Mouse (Mus musculus) hindbrain, embryonic 14.5 days (tissue): ENCODE measurements around the gene Olfr1396. TPM values are rescaled to one million over a fixed set of nuclear protein-coding genes. Genes with fewer than 3 reads are reported as not detected.

Experiments used
- ATAC-seq: fragments of 200-750 bp; cut with Nextera tagmentation; 2 replicates; pipeline ENCODE4 v1.8.0; 2017; ENCODE audit warnings: moderate number of reproducible peaks, mild to moderate bottlenecking, moderate TSS enrichment, moderate library complexity; ENCODE audit not compliant: low FRiP score
- DNase-seq: peaks from one replicate; pipeline ENCODE4 v3.0.0-alpha.2; 2015; ENCODE audit warnings: low spot score
- H3K27ac ChIP-seq: fragments of 300-500 bp; sonication (generic); 2 replicates; pipeline ENCODE4 v1.5.1; 2014; ENCODE audit warnings: mild to moderate bottlenecking, moderate library complexity
- H3K27me3 ChIP-seq: fragments of 300-500 bp; sonication (generic); 2 replicates; pipeline ENCODE4 v1.6.1; 2014; ENCODE audit warnings: mild to moderate bottlenecking, low read length, mixed read lengths; ENCODE audit not compliant: control insufficient read depth, insufficient read depth
- H3K36me3 ChIP-seq: fragments of 300-500 bp; sonication (generic); replicated peaks from 2 replicates; pipeline ENCODE4 v1.6.1; 2014; ENCODE audit not compliant: control insufficient read depth, insufficient read depth
- H3K4me1 ChIP-seq: fragments of 300-500 bp; sonication (generic); replicated peaks from 2 replicates; pipeline ENCODE4 v1.6.1; 2014; ENCODE audit warnings: antibody characterized with exemption, low read length, mixed read lengths; ENCODE audit not compliant: control insufficient read depth, insufficient read depth
- H3K4me2 ChIP-seq: fragments of 300-500 bp; sonication (generic); replicated peaks from 2 replicates; pipeline ENCODE4 v1.6.1; 2014; ENCODE audit warnings: mild to moderate bottlenecking, moderate library complexity
- H3K4me3 ChIP-seq: fragments of 300-500 bp; sonication (generic); replicated peaks from 2 replicates; pipeline ENCODE4 v1.5.1; 2014; ENCODE audit warnings: mild to moderate bottlenecking, low read length
- H3K9ac ChIP-seq: fragments of 300-500 bp; sonication (generic); 2 replicates; pipeline ENCODE4 v1.6.1; 2014
- H3K9me3 ChIP-seq: fragments of 300-500 bp; sonication (generic); 2 replicates; pipeline ENCODE4 v1.6.1; 2016; ENCODE audit warnings: low read length; ENCODE audit not compliant: control insufficient read depth
- WGBS: fragments of 180-500 bp; shearing (Covaris S2); extraction: QIAGEN DNeasy Blood & Tissue Kit; methylation state at CpG from one replicate; pipeline ENCODE4 v1.1.7; 2014; 5-methylcytosine and 5-hydroxymethylcytosine counted together
- polyA plus RNA-seq: library from polyadenylated mRNA; unstranded; fragments of >200 nt; fragmentation: Nextera tagmentation; extraction: Ambion mirVana; gene quantifications from 2 replicates; pipeline ENCODE4 v1.2.1, GENCODE M21; 2014

Gene Olfr1396
- polyA plus RNA-seq, 1 experiment from 2014 or later = not detected

DNA sequence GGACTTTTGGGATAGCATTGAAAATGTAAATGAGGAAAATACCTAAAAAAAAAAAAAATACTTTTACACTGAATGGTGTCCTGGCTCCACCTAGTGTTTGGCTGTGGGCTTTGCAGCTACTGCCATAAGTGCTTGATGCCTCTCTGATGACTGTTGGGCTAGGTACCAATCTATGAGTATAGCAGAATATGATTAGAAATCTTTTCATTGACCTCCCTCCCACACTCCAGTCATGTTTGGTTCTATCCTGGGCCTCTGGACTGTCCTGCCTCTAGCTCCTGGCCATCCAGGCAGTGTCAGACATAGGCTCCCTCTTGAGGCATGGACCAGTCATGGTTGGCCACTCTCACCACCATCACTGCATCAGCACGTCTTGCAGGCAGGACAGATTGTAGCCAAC, 5.8 kb downstream of the Olfr1396 start:
- no peaks in the 10 kb centered on the region for H3K27me3 ChIP-seq
- H3K9me3 ChIP-seq = no peaks in the 10 kb centered on the region
- no peaks in the 10 kb centered on the region for H3K4me1 ChIP-seq
- no peak overlapping the region for H3K9ac ChIP-seq
- H3K27ac ChIP-seq = no peak overlapping the region
- no peak overlapping the region for H3K4me3 ChIP-seq
- 45% methylated on average over 1 of the region's 1 CpGs for WGBS
- no peak overlapping the region for H3K4me2 ChIP-seq
- DNase-seq = no peak
- H3K36me3 ChIP-seq = no peaks in the 10 kb centered on the region
- ATAC-seq = no peak

DNA sequence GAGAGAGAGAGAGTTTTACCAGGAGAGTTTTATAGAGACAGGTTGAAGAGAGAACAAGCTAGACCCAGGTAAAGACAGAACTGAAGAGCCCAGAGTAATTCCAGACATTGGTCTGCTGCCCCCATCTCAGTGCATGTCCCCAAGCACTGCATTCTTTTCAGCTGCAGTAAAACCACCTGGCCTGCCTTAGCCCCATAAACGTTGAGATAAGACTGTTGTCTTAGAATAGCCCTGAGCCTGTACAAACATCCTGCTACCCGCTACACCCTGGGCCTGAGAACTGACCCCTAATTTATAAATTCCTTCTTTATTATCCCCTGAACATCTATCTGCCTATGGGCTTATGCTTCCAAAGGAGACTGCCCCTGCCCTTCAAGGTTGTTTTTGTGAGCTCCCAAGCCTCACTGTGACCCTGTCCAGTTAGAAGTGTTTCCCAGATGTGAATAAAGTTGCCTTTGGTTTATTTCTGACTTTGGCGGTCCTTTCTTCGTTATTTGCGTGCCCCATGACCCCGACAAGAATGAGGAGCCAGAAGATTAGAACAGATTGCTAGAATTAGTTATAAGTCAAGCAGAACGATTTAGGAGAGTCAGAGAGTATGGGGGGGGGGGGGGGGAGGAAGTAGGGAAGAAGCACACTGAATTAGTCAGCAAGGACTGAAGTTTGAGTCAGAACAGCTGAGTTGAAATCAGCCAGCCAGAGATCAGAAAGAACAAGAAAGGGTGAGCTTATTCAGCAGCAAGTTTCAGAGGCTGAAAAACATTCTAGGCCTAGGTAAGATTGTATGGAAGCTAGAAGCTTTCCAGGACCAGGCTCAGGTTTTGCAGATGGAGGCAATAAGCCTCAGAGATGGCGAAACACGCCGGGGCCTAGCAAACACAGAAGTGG, 6.8 kb downstream of the Olfr1396 start:
- no peak overlapping the region for H3K4me2 ChIP-seq
- no peaks in the 10 kb centered on the region for H3K36me3 ChIP-seq
- H3K4me3 ChIP-seq = no peak overlapping the region
- H3K9me3 ChIP-seq = no peaks in the 10 kb centered on the region
- no peak overlapping the region for H3K9ac ChIP-seq
- no peak overlapping the region for H3K27ac ChIP-seq
- ATAC-seq = no peak
- no peaks in the 10 kb centered on the region for H3K4me1 ChIP-seq
- no peaks in the 10 kb centered on the region for H3K27me3 ChIP-seq
- WGBS = 81% methylated on average over 10 of the region's 10 CpGs
- DNase-seq = no peak

DNA sequence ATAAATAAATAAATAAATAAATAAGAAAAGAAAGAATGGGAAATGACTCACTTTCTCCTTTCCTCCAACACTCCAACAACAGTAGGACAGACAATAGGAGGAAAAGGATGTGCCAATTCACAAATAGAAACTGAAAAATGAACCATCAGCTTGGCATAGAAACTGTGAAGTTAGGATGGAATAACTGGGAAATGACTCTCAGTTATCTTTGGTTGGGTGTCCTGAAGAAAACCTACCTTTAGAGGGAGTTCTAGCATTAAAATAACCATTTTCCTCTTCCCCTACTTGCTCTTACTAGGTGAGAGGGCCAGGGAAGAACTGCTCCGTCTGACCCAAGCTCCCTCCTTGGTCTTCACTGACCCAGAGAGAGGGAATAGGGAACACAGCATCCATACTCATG, 8.9 kb downstream of the Olfr1396 start:
- Histone ChIP-seq H3K4me2 (no peak overlapping the region), H3K4me1 (no peaks in the 10 kb centered on the region), H3K27ac (no peak overlapping the region), H3K9me3 (no peaks in the 10 kb centered on the region), H3K36me3 (no peaks in the 10 kb centered on the region), H3K9ac (no peak overlapping the region), H3K4me3 (no peak overlapping the region), H3K27me3 (no peaks in the 10 kb centered on the region)
- DNase-seq = no peak
- ATAC-seq = no peak
- 83% methylated on average over 1 of the region's 1 CpGs for WGBS

DNA sequence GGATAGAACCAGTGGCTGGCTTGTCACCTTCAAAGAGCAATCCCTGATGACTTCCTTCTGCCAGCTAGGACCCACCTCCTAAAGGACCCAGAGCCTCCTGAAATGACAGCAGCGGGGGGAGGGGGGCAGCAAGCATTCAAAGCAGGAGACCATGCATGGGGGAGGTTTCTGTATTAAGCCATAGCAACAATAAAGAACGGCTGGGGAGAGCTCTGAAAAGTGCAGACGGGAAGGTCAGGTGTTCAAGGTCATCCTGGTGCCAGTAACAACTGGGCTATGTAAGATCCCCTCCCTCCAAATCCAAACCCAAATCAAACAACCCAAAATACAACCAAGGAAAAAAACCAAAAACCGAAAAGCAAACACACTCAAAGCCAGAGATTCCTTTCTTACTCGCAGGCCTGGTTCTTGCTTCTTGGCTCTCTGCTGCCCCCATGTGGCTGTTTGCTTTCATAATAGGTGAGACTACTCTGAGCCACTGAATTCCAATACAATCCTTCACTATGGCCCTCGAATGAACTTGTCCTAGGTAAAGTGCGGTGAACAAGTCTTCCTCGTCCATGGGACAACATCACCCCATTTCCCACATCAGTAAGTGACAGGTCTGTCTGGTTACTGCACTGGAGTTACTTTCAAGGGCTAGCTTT, 11.5 kb downstream of the Olfr1396 start:
- no peak overlapping the region for H3K9ac ChIP-seq
- H3K27ac ChIP-seq = no peak overlapping the region
- no peaks in the 10 kb centered on the region for H3K9me3 ChIP-seq
- no peak overlapping the region for H3K4me3 ChIP-seq
- no peaks in the 10 kb centered on the region for H3K36me3 ChIP-seq
- DNase-seq (peak; percentile 94), ATAC-seq (peak; percentile 71; the same call in 1 of the 2 replicates)
- 19% methylated on average over 8 of the region's 8 CpGs for WGBS
- no peaks in the 10 kb centered on the region for H3K4me1 ChIP-seq
- H3K4me2 ChIP-seq = no peak overlapping the region
- H3K27me3 ChIP-seq = no peaks in the 10 kb centered on the region

DNA sequence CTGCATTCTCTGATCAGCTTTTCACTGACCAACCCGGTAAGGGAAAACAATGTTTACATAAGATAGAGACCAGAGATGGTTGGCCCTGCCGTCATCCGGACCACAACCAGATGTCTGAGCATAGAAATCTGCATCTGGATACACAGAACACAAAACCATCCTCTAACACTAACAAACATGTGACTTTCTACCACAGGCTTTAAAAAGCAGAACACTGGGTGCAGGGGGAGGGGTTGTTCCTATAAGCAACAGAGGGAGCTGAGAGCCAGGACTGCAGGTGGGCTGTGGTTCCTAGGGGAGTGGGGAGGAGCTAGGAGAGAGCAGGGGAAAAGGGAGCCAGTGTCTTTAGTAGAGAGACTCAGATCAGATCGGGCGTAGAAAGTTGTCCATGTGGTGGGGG, 13.2 kb downstream of the Olfr1396 start:
- H3K9ac ChIP-seq = no peak overlapping the region
- no peaks in the 10 kb centered on the region for H3K4me1 ChIP-seq
- H3K9me3 ChIP-seq = no peaks in the 10 kb centered on the region
- ATAC-seq = no peak
- 65% methylated on average over 5 of the region's 5 CpGs for WGBS
- no peak overlapping the region for H3K4me2 ChIP-seq
- H3K4me3 ChIP-seq = no peak overlapping the region
- H3K27ac ChIP-seq = no peak overlapping the region
- DNase-seq = no peak
- H3K27me3 ChIP-seq = no peaks in the 10 kb centered on the region
- H3K36me3 ChIP-seq = no peaks in the 10 kb centered on the region

DNA sequence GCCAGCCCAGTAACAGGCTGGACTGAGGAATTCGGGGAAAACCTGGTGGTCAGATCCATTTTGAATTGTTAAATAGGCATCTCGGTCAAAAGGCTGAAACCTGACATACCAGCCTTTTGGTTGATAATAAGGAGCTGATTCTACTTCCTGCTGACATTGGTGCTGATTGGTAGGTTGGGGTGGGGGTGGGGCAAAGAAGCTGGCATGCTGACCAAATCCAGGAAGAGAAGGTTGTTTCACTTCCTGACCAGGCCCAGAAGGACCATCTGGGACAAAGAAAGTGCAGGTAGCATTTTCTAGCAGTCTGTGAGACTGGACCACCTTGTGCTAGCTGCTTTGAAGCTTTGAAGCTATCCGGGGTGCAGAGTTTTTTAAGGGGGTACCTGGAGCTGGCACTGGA, 14.3 kb downstream of the Olfr1396 start:
- H3K4me1 ChIP-seq = no peaks in the 10 kb centered on the region
- no peak overlapping the region for H3K4me2 ChIP-seq
- ATAC-seq (no peak), DNase-seq (no peak)
- no peaks in the 10 kb centered on the region for H3K36me3 ChIP-seq
- no peak overlapping the region for H3K4me3 ChIP-seq
- no peak overlapping the region for H3K27ac ChIP-seq
- H3K9me3 ChIP-seq = no peaks in the 10 kb centered on the region
- WGBS = 86% methylated on average over 3 of the region's 3 CpGs
- no peaks in the 10 kb centered on the region for H3K27me3 ChIP-seq
- H3K9ac ChIP-seq = no peak overlapping the region

DNA sequence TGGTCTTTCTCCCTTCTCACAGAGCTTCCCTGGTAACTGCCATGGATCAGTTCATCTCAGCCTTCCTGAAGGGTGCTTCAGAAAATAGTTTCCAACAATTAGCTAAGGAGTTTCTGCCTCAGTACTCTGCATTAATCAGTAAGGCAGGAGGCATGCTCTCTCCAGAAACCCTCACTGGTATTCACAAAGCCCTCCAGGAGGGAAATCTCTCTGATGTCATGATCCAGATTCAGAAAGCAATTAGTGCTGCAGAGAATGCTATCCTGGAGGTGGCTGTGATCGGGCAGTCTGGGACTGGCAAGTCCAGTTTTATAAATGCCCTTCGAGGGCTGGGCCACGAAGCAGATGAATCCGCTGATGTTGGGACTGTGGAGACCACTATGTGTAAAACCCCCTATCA, 19.3 kb downstream of the Olfr1396 start:
- Histone ChIP-seq H3K4me2 (no peak overlapping the region), H3K27ac (no peak overlapping the region), H3K4me3 (no peak overlapping the region), H3K9ac (no peak overlapping the region), H3K27me3 (no peaks in the 10 kb centered on the region), H3K9me3 (no peaks in the 10 kb centered on the region), H3K36me3 (no peaks in the 10 kb centered on the region), H3K4me1 (no peaks in the 10 kb centered on the region)
- ATAC-seq = no peak
- 89% methylated on average over 4 of the region's 4 CpGs for WGBS
- DNase-seq = no peak

DNA sequence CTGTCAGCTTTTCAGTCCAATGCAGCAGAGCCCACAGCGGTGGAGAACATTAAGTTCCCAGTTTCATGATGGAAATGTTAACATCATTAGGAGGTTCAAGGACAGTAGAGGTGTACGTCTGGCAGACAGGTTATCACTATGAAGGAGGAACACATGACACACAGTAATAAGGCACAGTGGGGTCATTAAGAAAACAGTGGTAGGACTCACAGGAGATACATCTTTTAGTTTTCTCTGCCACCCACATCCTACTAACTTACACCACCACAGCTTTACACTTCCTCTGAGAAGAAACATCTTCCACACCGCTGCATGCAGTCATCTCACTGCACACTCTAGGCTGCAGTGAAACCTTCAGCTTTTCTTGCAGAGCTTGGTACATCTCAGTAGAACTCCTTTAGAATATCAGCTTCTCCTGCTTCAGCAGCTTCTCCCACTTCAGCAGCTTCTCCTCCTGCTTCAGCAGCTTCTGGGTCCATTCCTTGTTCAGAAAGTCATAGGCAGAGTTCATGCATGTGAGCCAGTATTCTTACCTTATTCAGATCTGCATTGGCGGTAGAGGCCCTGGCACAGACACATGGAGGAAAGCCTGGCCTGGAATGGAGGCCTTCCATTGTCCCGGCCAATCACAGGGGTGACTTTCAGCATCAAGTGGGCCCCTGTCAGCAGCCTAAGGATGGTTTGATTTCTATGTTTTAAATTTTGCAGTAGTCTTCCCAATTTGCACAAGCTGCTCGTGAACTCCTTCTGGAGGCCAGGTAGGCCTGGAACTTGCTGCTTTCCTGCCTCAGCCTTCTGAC, 20.6 kb downstream of the Olfr1396 start:
- H3K27ac ChIP-seq = no peak overlapping the region
- H3K9ac ChIP-seq = no peak overlapping the region
- H3K4me2 ChIP-seq = no peak overlapping the region
- DNase-seq (no peak), ATAC-seq (no peak)
- no peaks in the 10 kb centered on the region for H3K4me1 ChIP-seq
- no peak overlapping the region for H3K4me3 ChIP-seq
- no peaks in the 10 kb centered on the region for H3K9me3 ChIP-seq
- 91% methylated on average over 6 of the region's 6 CpGs for WGBS
- no peaks in the 10 kb centered on the region for H3K27me3 ChIP-seq
- no peaks in the 10 kb centered on the region for H3K36me3 ChIP-seq

DNA sequence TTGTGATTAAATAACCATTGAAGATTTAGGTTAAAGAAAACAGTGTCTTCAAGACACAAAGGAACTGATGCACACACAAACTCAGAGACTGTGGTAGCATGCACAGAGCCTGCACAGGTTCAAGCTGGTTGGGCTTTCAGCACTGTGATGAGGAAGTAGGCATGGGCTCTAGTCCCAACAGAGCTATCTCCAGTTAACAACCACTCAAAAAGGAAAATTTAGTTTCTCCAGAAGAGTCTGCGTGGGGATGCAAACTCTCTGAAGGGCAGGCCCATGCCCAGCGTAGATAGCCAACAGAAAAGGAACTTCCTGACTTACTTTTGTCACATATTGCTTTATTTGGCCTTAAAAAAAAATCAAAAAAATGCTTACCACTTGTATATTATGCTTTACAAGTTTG, 21.9 kb downstream of the Olfr1396 start:
- 91% methylated on average over 2 of the region's 2 CpGs for WGBS
- H3K27ac ChIP-seq = no peak overlapping the region
- no peaks in the 10 kb centered on the region for H3K4me1 ChIP-seq
- H3K36me3 ChIP-seq = no peaks in the 10 kb centered on the region
- H3K27me3 ChIP-seq = no peaks in the 10 kb centered on the region
- no peak overlapping the region for H3K9ac ChIP-seq
- DNase-seq (no peak), ATAC-seq (no peak)
- H3K4me2 ChIP-seq = no peak overlapping the region
- H3K9me3 ChIP-seq = no peaks in the 10 kb centered on the region
- no peak overlapping the region for H3K4me3 ChIP-seq
